Mouse (Mus musculus) limb, embryonic 14.5 days (tissue): Measurements from ENCODE around the gene Apol7b. TPM values are rescaled to one million over a fixed set of nuclear protein-coding genes. Genes with fewer than 3 reads are reported as not detected.

Experiments
- ATAC-seq: fragments of 200-750 bp; cut with Nextera tagmentation; 2 replicates; pipeline ENCODE4 v1.8.0; 2017; ENCODE audit warnings: low read depth, moderate number of reproducible peaks, moderate TSS enrichment; ENCODE audit not compliant: low FRiP score
- DNase-seq: peaks from one replicate; pipeline ENCODE4 v3.0.0-alpha.2; 2015; ENCODE audit warnings: low spot score
- H3K27ac ChIP-seq: fragments of 300-500 bp; sonication (generic); replicated peaks from 2 replicates; pipeline ENCODE4 v1.5.1; 2014; ENCODE audit warnings: low read depth, mild to moderate bottlenecking, low read length, moderate library complexity, mixed read lengths
- H3K27me3 ChIP-seq: fragments of 300-500 bp; sonication (generic); 2 replicates; pipeline ENCODE4 v1.6.1; 2014; ENCODE audit warnings: low read length, mixed read lengths; ENCODE audit not compliant: control insufficient read depth, insufficient read depth
- H3K36me3 ChIP-seq: fragments of 300-500 bp; sonication (generic); 2 replicates; pipeline ENCODE4 v1.6.1; 2014; ENCODE audit warnings: mild to moderate bottlenecking, low read length, moderate library complexity, mixed read lengths; ENCODE audit not compliant: control insufficient read depth, insufficient read depth
- H3K4me1 ChIP-seq: fragments of 300-500 bp; sonication (generic); 2 replicates; pipeline ENCODE4 v1.6.1; 2014; ENCODE audit warnings: antibody characterized with exemption, low read length, mixed read lengths; ENCODE audit not compliant: control insufficient read depth, insufficient read depth
- H3K4me2 ChIP-seq: fragments of 300-500 bp; sonication (generic); replicated peaks from 2 replicates; pipeline ENCODE4 v1.6.1; 2014; ENCODE audit warnings: low read depth, mild to moderate bottlenecking, low read length, moderate library complexity; ENCODE audit not compliant: severe bottlenecking
- H3K4me3 ChIP-seq: fragments of 300-500 bp; sonication (generic); replicated peaks from 2 replicates; pipeline ENCODE4 v1.5.1; 2014; ENCODE audit warnings: low read length
- H3K9ac ChIP-seq: fragments of 300-500 bp; sonication (generic); 2 replicates; pipeline ENCODE4 v1.6.1; 2014; ENCODE audit warnings: mild to moderate bottlenecking, low read depth, low read length, moderate library complexity; ENCODE audit not compliant: severe bottlenecking
- H3K9me3 ChIP-seq: fragments of 300-500 bp; sonication (generic); 2 replicates; pipeline ENCODE4 v1.6.1; 2016; ENCODE audit warnings: low read length; ENCODE audit not compliant: control insufficient read depth
- POLR2A ChIP-seq: fragments of 200-500 bp; IDR thresholded peaks from 2 replicates; pipeline ENCODE4 v1.8.0; 2012; ENCODE audit warnings: inconsistent platforms, mild to moderate bottlenecking, moderate library complexity, borderline replicate concordance; ENCODE audit not compliant: insufficient read depth, insufficient read length; ENCODE audit errors: extremely low read depth
- WGBS: fragments of 180-500 bp; shearing (Covaris S2); extraction: QIAGEN DNeasy Blood & Tissue Kit; methylation state at CpG from one replicate; pipeline ENCODE4 v1.1.7; 2014; 5-methylcytosine and 5-hydroxymethylcytosine counted together
- polyA plus RNA-seq, 2 experiments: library from polyadenylated mRNA; depleted of rRNA in 1 of 2; stranded (reverse) in 1 of 2; unstranded in 1 of 2; fragments of >200 nt; fragmentation: Nextera tagmentation in 1 of 2; extraction: Ambion mirVana in 1 of 2; gene quantifications; 2 replicates each; pipeline versions ENCODE4 v1.2.1 to v1.2.3; 2012 to 2014

The Apol7b gene
- polyA plus RNA-seq, 2 experiments, result 0.06 TPM; not detected in 1

DNA sequence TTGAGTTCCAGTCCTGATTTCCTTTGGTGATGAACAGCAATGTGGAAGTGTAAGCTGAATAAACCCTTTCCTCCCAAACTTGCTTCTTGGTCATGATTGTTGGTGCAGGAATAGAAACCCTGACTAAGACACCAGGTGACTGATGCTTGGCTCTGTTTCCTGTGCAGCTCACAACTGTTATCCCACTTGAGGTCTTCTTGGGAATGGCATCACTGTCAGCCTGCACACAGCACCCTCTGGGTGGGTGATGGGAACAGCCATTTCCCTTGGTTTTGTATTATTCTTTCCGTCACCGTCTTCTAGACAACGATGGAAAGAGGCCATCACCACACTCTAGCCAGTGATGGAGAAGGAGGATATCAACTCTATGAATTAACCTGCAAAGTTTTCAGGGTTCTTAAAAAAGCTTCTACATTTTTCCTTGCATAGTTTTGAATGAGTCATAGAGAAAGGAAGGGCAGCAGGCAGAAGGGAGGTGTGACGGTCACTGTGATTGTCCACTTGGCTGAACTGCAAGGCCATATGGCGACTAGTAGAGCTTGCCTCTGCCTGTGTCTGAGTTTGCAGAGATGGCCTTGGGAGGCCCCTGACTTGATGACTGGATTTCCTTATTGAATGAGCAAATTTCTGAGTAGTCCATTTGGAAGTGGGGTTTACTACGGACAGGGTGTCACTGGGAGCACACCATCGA, 62.8 kb downstream of the Apol7b start:
- Histone ChIP-seq H3K9ac (no peak overlapping the region), H3K9me3 (no peaks in the 10 kb centered on the region), H3K36me3 (no peaks in the 10 kb centered on the region), H3K4me2 (no peak overlapping the region), H3K27ac (no peak overlapping the region), H3K4me1 (no peaks in the 10 kb centered on the region), H3K4me3 (no peak overlapping the region), H3K27me3 (no peaks in the 10 kb centered on the region)
- ATAC-seq (no peak), DNase-seq (no peak)
- WGBS, result 90% methylated on average over 7 of the region's 7 CpGs
- no peak for TF ChIP-seq POLR2A

DNA sequence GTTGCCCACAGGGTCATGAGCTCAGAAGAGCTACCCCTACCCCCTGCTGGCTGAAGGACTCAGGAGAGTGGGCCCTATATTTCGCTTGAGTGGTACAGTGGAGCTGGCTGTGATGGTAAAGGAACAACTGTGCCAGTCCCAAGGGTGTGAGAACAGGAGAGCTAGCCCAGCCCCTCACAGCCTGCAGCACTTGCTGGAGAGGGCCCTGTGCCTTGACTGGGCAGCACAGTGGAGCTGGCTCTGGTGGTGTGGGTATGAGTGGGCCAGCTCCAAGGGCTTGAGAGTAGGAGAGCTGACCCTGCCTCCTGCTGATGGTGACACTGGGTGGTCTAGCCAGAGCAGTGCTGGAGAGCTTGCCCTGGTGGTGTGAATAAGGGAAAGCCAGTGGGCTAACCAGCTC, 64.4 kb downstream of the Apol7b start:
- TF ChIP-seq POLR2A, result no peak
- H3K36me3 ChIP-seq, result no peaks in the 10 kb centered on the region
- H3K9ac ChIP-seq, result no peak overlapping the region
- H3K4me1 ChIP-seq, result no peaks in the 10 kb centered on the region
- WGBS, result 67% methylated on average over 1 of the region's 1 CpGs
- no peak overlapping the region for H3K27ac ChIP-seq
- DNase-seq (no peak), ATAC-seq (no peak)
- H3K4me2 ChIP-seq, result no peak overlapping the region
- H3K9me3 ChIP-seq, result no peaks in the 10 kb centered on the region
- H3K4me3 ChIP-seq, result no peak overlapping the region
- no peaks in the 10 kb centered on the region for H3K27me3 ChIP-seq

DNA sequence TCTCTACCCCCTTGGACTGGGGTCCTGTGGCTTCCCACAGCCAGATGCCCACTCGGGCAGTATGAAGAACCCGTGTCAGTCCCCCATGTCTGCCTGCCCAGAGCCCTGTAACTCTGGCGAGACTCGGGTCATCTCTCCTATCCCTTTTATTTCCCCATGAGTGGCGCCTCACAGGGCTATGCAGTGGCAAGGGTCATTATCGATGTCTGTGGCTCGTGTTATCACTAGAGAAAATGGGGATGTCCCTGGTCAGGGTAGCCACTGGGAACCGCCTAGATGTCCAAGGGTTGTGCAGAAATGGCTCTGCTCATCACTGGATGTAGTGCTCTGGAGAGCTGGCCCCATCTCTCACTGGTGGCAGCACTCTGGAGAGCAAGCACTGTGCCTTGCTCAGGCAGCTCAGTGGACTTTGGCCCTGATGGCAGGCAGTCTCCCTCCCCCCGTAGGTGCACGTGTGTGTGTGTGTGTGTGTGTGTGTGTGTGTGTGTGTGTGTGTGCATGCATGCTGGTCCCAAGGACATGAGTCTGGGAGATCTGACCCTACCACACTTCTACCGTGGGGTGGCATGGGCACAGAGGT, 64.9 kb downstream of the Apol7b start:
- no peaks in the 10 kb centered on the region for H3K27me3 ChIP-seq
- H3K27ac ChIP-seq, result no peak overlapping the region
- H3K4me1 ChIP-seq, result no peaks in the 10 kb centered on the region
- DNase-seq (no peak), ATAC-seq (no peak)
- H3K36me3 ChIP-seq, result no peaks in the 10 kb centered on the region
- H3K4me2 ChIP-seq, result no peak overlapping the region
- 82% methylated on average over 11 of the region's 11 CpGs for WGBS
- H3K9ac ChIP-seq, result no peak overlapping the region
- TF ChIP-seq POLR2A, result no peak
- no peaks in the 10 kb centered on the region for H3K9me3 ChIP-seq
- H3K4me3 ChIP-seq, result no peak overlapping the region

DNA sequence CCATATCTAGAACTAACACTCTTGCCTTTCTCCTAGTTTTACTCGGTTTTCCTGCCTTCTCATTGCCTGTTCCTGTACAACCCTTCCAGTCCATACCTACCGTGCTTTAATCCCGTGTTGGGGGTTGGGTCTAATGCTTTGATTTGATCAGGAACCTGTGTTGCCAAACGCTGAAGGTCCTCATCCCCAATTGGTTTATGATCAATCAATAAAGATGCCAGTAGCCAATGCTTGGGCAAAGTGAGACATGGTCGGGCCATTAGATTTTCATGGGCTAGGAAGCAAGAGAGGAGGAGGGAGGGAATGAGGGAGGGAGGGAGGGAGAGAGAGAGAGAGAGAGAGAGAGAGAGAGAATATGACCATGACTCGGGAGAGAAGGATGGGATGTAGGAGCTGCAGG, 65.8 kb downstream of the Apol7b start:
- no peak for DNase-seq
- TF ChIP-seq POLR2A, result no peak
- Histone ChIP-seq H3K9ac (no peak overlapping the region), H3K4me1 (no peaks in the 10 kb centered on the region), H3K9me3 (no peaks in the 10 kb centered on the region), H3K36me3 (no peaks in the 10 kb centered on the region), H3K4me3 (no peak overlapping the region), H3K27ac (no peak overlapping the region), H3K4me2 (no peak overlapping the region), H3K27me3 (no peaks in the 10 kb centered on the region)
- no peak for ATAC-seq
- 71% methylated on average over 6 of the region's 6 CpGs for WGBS

DNA sequence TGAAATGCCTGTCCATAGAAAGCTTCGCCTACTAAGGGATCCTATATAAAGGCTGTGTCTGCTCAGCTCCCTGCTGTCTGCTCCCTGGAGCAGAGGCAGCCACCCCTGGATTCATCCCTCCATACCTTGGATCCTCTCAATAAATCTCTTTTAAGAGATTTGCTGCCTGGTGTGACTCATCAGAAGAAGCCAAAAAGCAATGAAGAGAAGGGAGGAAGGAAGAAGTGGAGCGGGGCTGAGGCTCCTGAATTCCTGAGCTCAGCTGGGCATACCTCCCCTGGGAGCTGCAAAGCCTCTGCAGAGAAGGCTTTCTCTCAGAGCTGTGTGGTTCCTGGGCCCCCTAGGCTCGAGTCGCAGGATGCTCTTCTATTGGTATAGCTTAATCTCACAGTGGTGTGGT, 67.4 kb downstream of the Apol7b start:
- Histone ChIP-seq H3K9ac (no peak overlapping the region), H3K27ac (no peak overlapping the region), H3K4me1 (no peaks in the 10 kb centered on the region), H3K9me3 (no peaks in the 10 kb centered on the region), H3K27me3 (no peaks in the 10 kb centered on the region), H3K36me3 (no peaks in the 10 kb centered on the region), H3K4me2 (no peak overlapping the region), H3K4me3 (no peak overlapping the region)
- TF ChIP-seq POLR2A, result no peak
- ATAC-seq (no peak), DNase-seq (no peak)
- 46% methylated on average over 4 of the region's 4 CpGs for WGBS
